Mouse (Mus musculus) megakaryocyte, adult 5-6 weeks (primary cell): ENCODE data around the gene Myl6. TPM values are rescaled to one million over a fixed set of nuclear protein-coding genes. Genes with fewer than 3 reads are reported as not detected.

Source experiments
- ATAC-seq: 2 replicates; pipeline ENCODE4 v1.8.0; 2016; ENCODE audit warnings: mild to moderate bottlenecking, inconsistent platforms; ENCODE audit not compliant: poor library complexity, severe bottlenecking
- total RNA-seq, 2 experiments: library from RNA; stranded (forward) in 1 of 2; stranded (reverse) in 1 of 2; fragments of 153-499, 151-499 nt in 1 of 2; fragments of 221-1000, 200-1000 nt in 1 of 2; gene quantifications; 2 replicates each; pipeline versions ENCODE4 v1.2.3 to v1.2.4; 2015 to 2017

Myl6 gene
- total RNA-seq, 2 experiments from 2014 or later = 1,690 to 2,467 TPM

DNA sequence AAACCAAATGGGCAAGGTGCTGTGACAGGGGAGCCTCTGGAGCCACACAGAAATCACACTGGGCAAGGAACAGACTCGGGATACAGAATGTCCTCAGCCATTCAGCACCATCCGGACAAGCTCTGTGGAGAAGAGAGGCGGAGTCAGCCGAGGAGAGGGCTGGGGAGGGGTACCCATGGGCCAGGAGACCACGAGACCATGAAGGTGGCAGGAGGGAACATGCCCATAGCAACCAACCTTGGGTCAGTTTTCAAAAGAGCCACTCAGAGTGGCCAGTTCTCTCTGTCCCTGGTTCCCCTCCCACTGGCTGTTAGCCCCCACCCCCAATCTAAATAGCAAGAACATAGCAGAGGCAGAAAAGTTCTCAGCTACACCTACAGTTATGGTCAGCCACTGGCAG, 3.0 kb downstream of the Myl6 start:
- ATAC-seq = no peak

DNA sequence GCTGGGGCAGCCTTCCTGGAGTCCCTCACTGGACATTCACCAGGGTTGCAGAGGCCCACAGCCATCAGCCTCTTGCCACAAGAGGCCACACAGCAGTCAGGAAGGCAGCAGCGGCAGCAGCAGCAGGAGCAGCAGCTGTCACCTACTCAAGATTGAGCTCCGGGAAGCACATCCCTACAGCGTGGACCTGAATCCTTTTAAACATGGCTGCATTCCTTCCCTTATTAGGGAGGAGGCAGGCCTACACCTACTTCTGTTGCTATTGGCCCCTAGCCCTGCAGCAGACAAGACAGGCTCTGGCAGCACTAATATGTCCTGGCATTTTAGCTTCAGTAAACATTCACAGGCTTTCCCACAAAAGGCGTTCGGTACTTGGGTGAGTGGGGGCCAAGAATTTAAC, 3.7 kb downstream of the Myl6 start:
- ATAC-seq = no peak

DNA sequence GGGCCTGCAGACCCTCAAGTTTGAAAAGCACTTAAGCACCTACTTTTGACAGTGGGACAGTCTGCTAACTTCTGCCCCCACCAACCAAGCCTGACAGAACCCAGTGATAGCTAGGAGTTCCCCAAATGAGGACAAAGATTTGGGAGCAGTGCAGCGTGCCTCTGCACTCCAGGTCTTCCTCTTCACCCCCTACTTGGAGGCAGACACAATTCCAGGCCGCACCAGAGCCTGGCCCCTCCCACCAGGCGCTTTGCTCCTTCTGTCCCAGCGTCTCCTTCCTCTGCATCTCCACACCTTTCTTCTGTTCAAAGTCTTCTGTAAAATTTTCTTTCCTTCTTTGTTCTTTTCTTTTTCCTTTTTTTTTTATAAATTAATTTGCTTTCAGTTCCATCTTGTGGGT, 4.2 kb downstream of the Myl6 start:
- ATAC-seq = no peak

DNA sequence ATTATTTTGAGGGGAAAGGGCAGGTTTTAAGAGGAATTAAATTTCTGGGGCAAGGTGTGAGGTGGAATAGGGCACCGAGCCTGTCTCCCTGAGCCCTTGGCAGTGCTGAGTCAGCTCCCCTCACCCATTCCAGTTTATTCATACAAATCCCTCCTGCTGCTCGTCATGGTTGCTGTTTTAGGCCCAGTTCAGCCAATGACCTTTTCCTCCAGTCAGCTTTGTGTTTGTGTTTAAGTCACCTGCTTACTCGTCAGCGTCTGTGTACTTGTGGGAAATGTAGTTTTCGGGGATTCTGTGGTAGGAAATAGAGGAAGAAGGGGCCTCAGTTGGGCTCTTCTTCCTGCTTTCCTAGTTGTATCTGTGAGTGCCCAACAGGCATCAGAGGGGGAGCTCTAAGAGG, 4.6 kb downstream of the Myl6 start:
- ATAC-seq = no peak

DNA sequence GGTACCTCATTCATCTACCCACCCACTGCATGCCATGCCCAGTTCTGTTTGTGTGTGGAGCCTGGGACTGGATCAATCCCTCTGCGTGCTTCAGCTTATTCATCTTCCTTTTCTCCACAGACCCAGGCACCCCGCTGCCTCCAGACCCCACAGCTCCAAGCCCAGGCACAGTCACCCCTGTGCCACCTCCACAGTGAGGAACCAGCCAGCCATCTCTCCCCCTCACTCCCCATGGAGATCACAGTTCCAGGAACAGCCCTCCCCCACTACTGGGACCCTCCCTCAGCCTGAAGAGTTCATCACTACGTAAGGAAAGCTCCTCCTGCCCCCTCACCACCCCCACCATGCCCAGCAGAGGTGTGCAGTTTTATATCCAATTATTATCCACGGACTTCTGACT, 5.2 kb downstream of the Myl6 start:
- ATAC-seq = no peak

DNA sequence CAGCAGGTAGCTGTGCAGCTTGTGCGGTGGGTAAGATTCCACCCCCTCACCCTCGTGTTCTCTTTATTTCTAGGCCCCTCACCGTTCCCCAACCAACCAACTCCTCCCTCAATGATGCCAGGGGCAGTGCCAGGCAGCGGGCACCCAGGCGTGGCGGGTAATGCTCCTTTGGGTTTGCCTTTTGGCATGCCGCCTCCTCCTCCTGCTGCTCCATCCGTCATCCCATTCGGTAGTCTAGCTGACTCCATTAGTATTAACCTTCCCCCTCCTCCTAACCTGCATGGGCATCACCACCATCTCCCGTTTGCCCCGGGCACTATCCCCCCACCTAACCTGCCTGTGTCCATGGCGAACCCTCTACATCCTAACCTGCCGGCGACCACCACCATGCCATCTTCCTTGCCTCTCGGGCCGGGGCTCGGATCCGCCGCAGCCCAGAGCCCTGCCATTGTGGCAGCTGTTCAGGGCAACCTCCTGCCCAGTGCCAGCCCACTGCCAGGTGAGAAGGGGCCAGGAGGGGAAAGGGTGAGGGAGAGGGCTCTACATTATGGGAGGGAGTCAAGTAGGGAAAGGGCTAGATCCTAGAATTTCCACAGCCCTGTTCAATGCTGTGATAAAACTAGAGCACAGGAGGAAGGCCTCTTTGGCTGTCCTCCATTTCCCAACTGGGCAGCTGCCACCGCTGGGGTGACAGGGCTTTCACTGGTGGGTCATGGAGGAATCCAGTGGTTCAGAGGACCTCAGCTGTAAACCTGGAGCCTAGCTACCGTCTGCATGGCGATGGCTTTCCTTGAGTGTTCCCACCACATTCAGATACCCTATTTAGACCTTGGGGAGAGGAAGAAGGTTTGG, 5.9 kb downstream of the Myl6 start:
- no peak for ATAC-seq

DNA sequence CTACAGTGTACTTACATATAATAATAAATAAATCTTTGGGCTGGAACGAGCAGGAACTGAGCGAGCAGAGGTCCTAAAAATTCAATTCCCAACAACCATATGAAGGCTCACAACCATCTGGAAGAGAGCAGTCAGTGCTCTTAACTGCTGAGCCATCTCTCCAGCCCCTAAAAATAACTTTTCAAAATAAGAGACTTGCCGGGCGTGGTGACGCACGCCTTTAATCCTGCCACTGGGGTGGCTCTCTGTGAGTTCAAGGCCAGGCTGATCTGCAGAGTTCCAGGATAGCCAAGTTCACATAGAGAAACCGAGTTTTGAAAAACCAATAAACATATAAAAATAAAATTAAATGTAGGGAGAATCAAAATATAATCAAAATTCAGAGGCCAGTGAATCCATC, 7.6 kb downstream of the Myl6 start:
- ATAC-seq = no peak

DNA sequence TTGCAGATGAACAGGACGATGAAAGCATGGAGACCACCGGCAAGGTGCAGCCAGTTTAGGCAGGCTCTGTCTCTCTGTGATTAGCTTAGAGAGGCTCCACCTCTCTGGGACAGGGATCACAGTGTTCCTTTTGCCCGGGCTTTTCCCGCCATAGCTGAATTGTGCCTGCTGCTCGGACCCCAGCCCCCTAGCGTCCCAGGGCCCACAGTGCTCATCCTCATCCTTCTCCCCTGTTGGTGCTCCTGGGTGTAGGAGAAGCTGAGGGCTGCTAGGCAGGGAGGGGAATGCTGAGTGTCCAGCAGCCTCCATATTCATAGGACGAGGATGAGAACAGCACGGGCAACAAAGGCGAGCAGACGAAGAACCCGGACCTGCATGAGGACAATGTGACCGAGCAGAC, 19.6 kb downstream of the Myl6 start:
- no peak for ATAC-seq

DNA sequence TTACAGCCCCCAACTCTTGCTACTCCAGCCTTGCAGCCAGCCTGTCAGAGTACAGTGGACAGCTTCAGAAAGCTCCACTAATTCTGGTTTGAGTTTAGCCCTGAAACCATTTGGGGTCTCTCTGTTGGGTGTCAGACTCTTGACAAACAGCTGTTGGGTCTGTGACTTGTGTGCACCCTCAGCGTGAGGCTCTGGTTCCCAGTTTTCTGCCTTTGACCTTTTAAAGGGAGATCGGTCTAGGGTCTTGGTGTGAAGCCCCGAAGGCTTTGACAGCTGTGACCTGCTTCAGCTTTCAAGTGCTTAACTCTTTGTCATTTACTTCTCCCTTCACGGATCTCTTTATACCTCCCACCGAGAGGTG, 33.7 kb downstream of the Myl6 start:
- ATAC-seq = no peak

DNA sequence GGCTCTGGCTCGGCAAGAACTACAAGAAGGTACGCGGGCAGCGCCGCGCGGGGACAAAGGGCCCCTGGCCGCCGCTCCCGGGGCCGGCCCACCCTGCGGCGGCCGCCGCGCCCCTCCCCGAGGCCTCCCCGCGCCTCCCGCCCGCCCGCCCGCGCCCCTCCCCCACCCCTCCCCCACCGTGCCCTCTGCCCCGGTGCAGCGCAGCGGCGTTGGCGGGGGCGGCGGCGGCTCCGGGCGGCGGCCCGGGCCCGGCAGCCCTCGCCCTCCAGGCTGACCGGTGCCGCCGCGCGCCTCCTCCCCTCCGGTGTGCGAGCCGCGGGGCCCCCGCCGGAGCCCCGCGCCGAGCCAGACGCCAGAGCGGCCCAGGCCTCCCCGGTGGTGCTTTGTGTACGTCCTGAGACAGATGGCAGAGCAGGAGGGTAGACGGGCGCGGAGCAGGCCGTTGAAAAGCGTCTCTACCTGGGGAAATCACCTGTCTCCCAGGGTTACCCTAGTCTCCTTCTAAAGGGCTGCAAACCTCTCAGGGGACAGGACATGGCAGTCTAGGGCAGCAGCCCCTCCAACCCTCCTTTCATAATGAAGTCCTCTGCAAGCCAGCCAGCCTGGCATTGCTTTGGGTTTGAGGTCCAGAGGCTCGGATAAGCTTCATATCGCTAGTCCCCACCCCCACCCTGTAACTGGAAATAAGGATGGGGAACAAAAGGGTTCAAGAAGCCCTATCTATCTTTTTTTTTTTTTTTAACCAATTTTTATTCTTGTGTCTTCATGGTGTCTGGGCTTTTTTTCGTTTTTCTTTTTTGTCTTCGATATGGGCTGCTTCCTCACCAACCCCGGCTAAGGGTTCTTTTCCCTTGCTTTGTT, 34.3 kb downstream of the Myl6 start:
- ATAC-seq = no peak

DNA sequence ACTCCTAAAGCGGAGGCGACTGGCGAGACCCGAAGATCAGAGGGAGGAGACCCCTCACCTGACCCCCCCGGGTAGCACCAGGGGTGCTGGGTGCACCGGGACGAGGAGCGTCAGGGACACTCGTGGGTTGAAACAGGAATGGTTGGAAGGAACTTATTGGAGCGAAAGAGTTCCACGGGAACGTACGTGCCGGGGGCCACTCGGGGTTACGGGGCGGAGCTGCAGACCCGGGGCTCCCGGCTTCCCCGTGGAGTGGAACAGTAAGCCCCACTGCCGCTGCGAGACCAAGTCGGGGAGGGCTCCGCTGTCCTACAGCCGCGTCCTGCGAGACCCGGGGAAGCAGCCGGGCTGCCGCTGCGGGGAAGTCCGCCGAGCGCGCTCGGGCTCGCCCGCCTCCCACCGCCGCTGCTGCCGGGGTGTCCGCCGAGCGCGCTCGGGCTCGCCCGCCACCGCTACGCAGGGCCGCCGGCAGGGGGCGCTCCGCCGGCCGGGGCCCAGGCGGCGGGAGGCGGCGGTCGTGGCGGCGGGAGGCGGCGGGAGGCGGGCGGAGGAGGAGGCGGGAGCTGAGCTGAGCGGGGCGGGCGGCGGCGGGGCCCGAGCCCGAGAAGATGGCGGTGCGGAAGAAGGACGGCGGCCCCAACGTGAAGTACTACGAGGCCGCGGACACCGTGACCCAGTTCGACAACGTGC, 35.1 kb downstream of the Myl6 start, which contains the start of gene Smarcc2:
Gene Smarcc2, plus strand, starts transcription at position 530 of the 690 bp plus-strand sequence.
- peak; percentile 80 for ATAC-seq

DNA sequence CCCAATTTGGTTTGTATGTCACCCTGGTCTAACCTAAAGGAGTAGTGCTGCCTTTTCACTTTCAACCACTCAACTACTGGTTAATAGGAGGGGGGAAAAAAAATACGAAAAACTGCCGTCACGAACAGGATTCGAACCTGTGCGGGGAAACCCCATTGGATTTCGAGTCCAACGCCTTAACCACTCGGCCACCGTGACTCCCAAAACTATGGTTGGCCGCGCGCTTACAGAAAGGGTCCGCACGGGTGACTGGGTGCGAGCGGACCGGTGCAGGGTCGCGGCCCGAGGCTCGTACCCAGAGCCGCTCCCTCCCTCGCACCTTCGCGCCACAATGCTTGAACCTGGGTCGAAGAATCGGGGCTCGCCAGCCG, 35.6 kb downstream of the Myl6 start:
- peak; percentile 52 for ATAC-seq

DNA sequence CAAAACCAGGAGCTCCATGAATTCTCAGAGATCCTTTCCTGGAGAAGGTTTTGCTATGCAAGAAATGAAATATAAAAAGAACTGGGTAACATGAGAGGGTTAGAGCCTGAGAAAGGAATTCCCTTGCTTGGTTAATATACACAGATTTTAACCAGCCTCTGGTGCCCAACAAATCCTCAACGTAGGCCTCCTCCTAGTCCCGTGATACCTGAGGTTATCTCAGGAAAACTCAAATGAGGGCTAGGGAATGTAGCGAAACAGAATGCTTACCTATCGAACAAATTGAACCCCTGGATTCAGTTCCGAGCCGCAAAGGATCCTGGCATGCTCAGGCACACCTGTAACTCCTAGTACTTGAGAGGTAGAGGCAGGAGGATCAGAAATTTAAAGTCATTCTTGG, 36.3 kb downstream of the Myl6 start:
- ATAC-seq = no peak

DNA sequence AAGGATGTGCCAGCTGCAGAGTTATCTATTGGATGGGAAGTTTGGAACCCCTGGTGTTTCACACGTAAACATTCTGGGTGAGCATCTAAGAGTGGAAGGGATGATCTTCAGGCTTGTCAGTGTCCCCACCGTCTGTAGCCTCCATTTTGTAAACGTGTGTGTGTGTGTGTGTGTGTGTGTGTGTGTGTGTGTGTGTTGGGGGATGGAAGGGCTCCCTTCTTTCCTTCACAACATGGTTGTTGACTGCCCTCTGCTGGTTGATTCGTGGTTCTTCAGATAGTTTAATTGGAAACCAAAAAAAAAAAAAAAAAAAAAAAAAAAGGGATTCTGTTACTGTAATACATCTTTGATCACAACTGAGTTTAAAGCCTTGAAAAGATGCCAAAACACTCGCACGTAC, 38.7 kb downstream of the Myl6 start:
- ATAC-seq = peak; percentile 43

DNA sequence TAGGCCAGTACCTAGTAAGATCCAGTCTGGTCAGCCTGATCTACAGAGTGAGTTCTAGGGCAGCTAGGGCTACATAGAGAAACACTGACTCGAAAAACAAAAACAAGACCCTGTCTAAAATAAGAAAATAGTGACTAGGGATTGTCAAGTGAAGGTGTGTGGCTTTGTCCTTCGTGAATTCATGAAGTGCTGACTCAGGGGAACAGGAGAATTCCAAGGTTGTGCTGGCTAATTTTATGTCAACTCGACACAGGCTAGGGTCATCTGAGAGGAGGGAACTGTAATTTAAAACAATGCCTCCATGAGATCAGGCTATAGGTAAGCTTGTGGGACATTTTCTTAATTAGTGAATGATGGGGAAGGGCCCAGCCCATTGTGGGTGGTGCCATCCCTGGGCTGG, 39.5 kb downstream of the Myl6 start:
- ATAC-seq = no peak

DNA sequence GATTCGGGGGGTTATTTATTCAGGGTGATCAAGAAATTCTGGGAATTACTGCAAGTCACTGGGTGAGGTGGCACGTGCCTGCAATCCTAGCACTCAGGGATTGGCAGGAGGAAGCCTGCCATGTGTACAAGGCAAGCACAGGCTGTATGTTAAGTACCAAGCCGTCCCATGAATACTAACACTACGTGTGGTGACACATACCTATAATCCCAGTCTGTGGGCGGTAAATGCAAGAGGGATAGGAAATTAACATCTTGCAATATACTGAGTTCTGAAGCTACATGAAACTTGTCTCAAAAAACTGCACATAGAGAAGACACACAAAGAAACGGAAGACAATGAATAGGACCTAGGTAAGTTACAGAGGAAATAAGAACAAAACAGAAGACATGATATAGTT, 42.9 kb downstream of the Myl6 start:
- no peak for ATAC-seq

DNA sequence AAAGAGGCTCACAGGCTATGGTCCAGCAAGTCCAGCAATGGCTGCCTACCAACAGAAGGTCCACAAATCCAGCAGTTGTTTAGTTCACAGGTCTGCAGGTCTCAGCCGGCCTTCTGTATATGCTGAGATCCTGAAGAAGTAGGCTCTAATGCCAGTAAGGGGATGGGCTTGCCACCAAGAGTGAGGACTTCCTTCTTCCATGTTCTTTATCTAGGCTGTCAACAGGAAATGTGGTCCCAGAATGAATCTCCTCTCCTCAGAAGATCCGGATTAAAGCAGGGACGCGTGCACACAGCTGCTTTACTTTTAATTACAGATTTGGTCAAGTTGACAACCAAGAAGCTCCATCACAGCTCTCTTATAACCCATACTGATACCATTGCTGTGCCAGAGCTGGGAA, 48.5 kb downstream of the Myl6 start:
- no peak for ATAC-seq

DNA sequence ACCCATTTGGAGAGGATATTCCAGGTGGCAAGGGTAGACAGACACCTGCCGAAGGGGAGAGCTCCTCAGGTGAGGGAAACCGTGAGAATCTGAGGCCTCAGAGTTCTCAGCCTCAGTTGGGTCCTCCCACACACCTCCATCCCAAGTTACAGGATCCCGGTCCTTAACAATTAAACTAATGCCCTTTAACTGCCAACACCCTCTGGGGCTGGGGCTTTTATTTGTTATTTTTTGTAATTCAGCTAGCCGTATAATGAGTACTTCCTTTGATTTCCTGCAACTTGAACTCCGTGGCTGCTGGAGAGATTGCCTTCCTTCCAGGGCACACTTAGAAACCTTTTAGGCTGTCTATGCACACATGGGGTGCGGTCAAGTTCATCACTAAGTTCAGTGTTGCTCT, 49.6 kb downstream of the Myl6 start:
- no peak for ATAC-seq

DNA sequence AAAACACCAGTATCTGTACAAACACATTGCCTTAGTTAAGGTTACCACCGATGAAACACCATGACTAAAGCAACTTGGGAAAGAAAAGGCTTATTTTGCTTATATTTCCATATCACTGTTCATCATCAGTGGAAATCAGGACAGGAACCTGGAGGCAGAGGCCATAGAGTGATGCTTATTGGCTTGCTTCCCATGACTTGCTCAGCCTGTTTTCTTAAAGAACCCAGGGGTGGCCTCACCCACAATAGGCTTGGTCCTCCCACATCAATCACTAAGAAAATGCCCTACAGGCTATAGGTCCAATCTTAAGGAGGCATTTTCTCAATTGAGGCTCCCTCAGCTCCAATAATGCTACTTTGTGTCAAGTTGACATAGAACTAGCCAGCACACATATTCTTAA, 51.2 kb downstream of the Myl6 start:
- no peak for ATAC-seq

DNA sequence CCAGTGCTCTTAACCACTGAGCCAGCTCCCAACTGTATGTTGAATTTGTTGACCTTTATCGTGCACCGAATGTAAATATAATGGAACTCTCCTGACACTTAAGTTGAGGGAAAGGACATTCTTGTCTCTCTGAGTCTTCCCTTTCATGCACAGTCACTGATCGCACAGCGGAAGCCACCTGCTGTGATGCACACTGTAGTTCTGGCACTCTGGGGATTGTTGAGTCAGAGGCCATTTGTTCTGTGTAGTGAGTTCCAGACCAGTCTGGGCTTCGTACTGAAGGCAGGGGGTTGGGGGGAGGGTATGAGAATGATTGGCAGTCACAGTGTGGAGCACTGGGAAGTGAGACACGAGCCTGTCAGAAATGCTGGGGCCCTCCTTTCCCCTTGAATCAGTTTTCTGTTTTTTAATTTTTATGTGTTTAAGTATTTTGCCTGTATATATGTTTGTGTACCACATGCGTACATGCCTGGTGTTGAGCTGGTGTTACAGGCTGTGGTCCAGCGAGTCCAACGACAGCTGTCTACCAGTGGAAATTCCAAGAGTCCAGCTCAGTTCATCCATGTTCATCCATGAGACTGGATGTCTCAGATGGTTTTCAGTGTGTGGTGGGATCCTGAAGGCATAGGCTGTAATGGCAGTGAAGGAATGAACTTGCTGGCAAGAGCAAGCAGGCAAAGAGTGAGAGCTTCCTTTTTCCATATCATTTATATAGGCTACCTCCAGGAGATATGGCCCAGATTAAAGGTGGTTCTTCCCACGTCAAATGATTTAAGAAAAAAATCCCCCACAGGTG, 52.4 kb downstream of the Myl6 start:
- no peak for ATAC-seq
